Mouse (Mus musculus) hindbrain, embryonic 12.5 days (tissue): ENCODE data around the gene Zer1. TPM values are rescaled to one million over a fixed set of nuclear protein-coding genes. Genes with fewer than 3 reads are reported as not detected.
"Not testable (repeated sequence)": the region's sequence is repeated elsewhere in the genome, so short reads cannot be mapped to it uniquely, and the experiment has no call there.

Experiments
- ATAC-seq: fragments of 200-750 bp; cut with Nextera tagmentation; 2 replicates; pipeline ENCODE4 v1.8.0; 2017; ENCODE audit warnings: moderate TSS enrichment; ENCODE audit not compliant: low FRiP score
- H3K27ac ChIP-seq: fragments of 300-500 bp; sonication (generic); 2 replicates; pipeline ENCODE4 v1.5.1; 2016; ENCODE audit warnings: mild to moderate bottlenecking
- H3K27me3 ChIP-seq: fragments of 300-500 bp; sonication (generic); 2 replicates; pipeline ENCODE4 v1.6.1; 2016; ENCODE audit warnings: mild to moderate bottlenecking
- H3K36me3 ChIP-seq: fragments of 300-500 bp; sonication (generic); 2 replicates; pipeline ENCODE4 v1.6.1; 2016; ENCODE audit warnings: mild to moderate bottlenecking
- H3K4me1 ChIP-seq: fragments of 300-500 bp; sonication (generic); 2 replicates; pipeline ENCODE4 v1.6.1; 2016
- H3K4me2 ChIP-seq: fragments of 300-500 bp; sonication (generic); replicated peaks from 2 replicates; pipeline ENCODE4 v1.6.1; 2016; ENCODE audit warnings: mild to moderate bottlenecking
- H3K4me3 ChIP-seq: fragments of 300-500 bp; sonication (generic); 2 replicates; pipeline ENCODE4 v1.5.1; 2016; ENCODE audit warnings: mild to moderate bottlenecking
- H3K9ac ChIP-seq: fragments of 300-500 bp; sonication (generic); 2 replicates; pipeline ENCODE4 v1.6.1; 2016; ENCODE audit warnings: mild to moderate bottlenecking, moderate library complexity
- H3K9me3 ChIP-seq: fragments of 300-500 bp; sonication (generic); replicated peaks from 2 replicates; pipeline ENCODE4 v1.6.1; 2016; ENCODE audit warnings: mild to moderate bottlenecking
- WGBS: fragments of 180-500 bp; shearing (Covaris S2); methylation state at CpG from one replicate; pipeline ENCODE4 v1.1.7; 2016; 5-methylcytosine and 5-hydroxymethylcytosine counted together
- polyA plus RNA-seq: library from polyadenylated mRNA; unstranded; fragments of >200 nt; fragmentation: Nextera tagmentation; extraction: Ambion mirVana; gene quantifications from 2 replicates; pipeline ENCODE4 v1.2.1, GENCODE M21; 2016

Gene Zer1
- 11.8 and 12.6 TPM in 2 replicates for polyA plus RNA-seq

DNA sequence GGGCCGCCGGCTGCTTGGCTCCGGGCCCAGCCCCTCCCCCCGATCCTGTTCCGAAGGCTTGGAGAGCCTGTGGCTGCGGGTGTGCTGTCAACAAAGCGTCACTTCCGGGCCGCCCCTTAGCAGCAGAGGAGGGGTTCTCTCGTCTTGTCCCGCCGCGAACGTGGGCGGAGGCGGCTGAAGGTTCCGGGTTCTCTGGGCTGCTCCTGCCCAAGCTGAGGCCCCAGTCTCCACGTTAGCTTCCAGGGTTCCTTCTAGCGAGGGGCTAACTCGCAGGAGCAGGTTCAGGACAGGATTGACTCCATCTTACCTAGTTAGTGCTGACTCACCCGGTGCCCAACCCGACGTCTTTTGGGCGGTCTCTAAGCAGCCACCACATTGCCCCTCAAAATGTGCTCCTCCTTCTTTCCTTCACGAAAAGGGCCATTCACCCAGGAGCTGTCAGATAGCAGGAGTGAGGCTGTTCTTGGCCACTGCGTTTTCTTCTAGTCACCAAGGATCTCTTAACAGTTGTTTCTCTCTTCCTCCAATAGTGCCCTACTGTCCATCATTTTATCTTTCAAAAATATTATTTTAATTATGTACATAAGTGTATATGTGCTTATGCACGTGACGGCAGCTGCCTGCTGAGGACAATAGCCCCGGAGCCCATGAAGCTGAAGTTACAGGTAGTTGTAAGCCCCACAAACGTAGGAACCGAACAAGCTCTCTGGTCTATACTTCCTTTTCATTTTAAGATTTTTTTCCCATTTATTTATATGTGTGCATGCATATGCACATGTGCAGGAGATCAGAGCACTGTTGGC, at the start of gene Zer1:
Gene Zer1 (minus strand): TSS at position 114 of the 803 bp plus-strand sequence.
- Histone ChIP-seq H3K4me3 (peak within 1 kb of the TSS; percentile 86), H3K36me3 (no peaks in the 10 kb centered on the region), H3K4me1 (peaks cover 33% of the 10 kb centered on the region), H3K9ac (peak within 1 kb of the TSS; percentile 92), H3K27ac (peak within 1 kb of the TSS; percentile 84), H3K9me3 (no peaks in the 10 kb centered on the region), H3K27me3 (no peaks in the 10 kb centered on the region), H3K4me2 (peak within 1 kb of the TSS; percentile 93)
- ATAC-seq: peak; percentile 96
- WGBS: 12% methylated on average over 26 of the region's 31 CpGs

DNA sequence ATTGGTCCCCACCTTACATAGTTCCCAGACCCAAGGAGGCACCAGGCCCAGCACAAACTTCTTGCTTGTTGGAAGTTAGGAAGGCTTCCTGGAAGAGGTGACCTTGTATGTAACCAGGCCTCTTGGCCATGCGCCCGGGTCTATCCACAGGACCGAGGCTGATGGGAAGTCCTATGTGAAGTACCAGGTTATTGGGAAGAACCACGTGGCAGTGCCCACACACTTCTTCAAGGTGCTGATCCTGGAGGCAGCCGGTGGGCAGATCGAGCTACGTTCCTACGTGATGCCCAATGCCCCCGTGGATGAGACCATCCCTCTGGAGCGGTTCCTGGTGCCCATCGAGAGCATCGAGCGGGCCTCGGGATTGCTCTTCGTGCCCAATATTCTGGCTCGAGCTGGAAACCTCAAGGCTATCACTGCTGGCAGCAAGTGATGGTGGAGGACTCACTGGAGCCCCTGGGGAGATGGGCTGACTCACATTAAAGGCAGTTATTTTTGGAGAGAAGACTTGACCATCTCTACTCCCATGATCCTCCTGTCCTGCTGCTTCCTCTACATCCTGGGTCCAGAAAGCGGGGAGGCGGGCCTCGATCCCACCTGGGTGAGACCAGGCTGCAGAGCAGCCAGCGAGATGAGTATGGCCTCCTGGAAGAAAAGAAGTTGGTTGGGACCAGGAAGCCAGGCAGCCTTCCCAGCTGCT, 49.3 kb upstream of the Zer1 start:
- no peak for ATAC-seq
- Histone ChIP-seq H3K36me3 (peaks cover 44% of the 10 kb centered on the region), H3K9ac (no peak overlapping the region)

DNA sequence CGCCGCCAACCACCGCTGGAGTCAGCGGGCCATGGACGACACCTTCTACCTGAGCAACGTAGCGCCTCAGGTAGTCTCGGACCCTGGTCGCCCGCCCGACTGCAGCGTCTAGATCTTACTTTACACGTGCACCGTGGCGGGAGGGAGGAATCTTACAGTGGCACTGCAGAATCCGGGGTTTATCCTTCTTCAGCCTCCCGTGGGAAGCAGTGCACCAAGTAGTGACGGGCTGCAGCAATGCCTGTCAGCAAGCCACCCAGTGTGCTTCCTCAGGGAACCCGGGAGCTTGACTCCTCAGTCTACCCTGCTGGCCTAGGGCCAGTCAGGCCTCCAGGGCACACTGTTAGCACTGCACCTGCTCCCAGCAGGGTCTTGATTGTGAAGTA, 47.6 kb upstream of the Zer1 start:
- peaks cover 43% of the 10 kb centered on the region for H3K36me3 ChIP-seq
- peak overlapping the region; percentile 81 for H3K9ac ChIP-seq
- WGBS: 2% methylated on average over 19 of the region's 19 CpGs
- peak overlapping the region; percentile 94 for H3K4me2 ChIP-seq
- ATAC-seq: peak; percentile 9; the same call in 1 of the 2 replicates
- no peaks in the 10 kb centered on the region for H3K27me3 ChIP-seq
- H3K27ac ChIP-seq: peak overlapping the region; percentile 94
- peaks cover 9% of the 10 kb centered on the region for H3K4me1 ChIP-seq
- H3K9me3 ChIP-seq: peaks cover 2% of the 10 kb centered on the region; the same call in 1 of the 2 replicates
- H3K4me3 ChIP-seq: peak overlapping the region; percentile 71

More for the DNA sequence above, 49.3 kb upstream of the Zer1 start:
- Histone ChIP-seq H3K4me2 (no peak overlapping the region), H3K9me3 (no peaks in the 10 kb centered on the region), H3K4me1 (peaks cover 19% of the 10 kb centered on the region), H3K27me3 (no peaks in the 10 kb centered on the region), H3K4me3 (no peak overlapping the region), H3K27ac (no peak overlapping the region)
- WGBS: 96% methylated on average over 20 of the region's 20 CpGs

DNA sequence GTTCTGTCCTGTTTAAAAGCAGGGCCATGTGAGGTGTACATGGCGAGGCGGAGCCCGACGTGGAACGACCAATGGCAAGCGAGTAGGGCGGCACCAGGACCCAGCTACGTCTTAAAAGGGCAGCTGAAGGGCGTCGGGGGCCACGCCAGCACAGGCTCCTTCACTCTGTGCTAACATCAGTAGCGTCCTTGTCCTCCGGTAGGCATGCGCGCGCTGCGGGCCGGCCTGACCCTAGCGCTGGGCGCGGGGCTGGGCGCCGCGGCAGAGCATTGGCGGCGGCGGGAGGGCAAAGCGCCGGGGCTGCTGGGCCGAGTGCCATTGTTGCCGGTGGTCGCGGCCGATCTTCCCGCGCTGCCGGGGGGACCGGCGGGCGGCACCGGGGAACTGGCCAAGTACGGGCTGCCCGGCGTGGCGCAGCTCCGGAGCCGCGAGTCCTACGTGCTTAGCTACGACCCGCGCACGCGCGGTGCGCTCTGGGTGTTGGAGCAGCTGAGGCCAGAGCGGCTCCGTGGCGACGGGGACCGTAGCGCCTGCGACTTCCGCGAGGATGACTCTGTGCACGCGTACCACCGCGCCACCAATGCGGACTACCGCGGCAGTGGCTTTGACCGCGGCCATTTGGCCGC, 47.1 kb upstream of the Zer1 start, which contains the start of gene Endog:
Gene Endog (plus strand): TSS at position 123 of the 626 bp plus-strand sequence.
- peak within 1 kb of the TSS; percentile 71 for H3K4me3 ChIP-seq

DNA sequence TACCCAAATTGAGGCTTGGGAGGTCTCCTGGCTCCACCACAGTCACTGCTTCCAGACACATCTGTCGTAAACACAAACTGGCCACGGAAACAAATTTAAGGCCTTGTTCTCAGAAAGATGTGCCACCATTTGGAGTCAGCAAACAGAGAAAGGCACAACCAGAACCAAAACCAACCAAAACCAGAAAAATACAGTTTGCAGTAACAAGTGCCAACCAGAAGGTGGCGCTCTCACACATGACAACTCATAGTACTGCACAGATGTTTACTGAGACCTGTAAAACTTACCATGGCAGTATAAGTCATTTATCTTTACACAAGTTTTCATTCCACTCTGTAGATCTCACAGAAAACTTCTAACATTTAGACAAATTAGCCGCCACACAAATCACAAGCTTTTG, 42.3 kb upstream of the Zer1 start:
- WGBS: 61% methylated on average over 4 of the region's 4 CpGs
- no peak for ATAC-seq

More for the DNA sequence above, 47.1 kb upstream of the Zer1 start, which contains the start of gene Endog:
- Histone ChIP-seq H3K36me3 (peaks cover 38% of the 10 kb centered on the region), H3K4me2 (peak within 1 kb of the TSS; percentile 94), H3K4me1 (peaks cover 8% of the 10 kb centered on the region), H3K27ac (peak within 1 kb of the TSS; percentile 94), H3K9ac (peak within 1 kb of the TSS; percentile 81), H3K27me3 (no peaks in the 10 kb centered on the region), H3K9me3 (peaks cover 8% of the 10 kb centered on the region)
- peak; percentile 97 for ATAC-seq
- WGBS: under 1% methylated on average over 75 of the region's 75 CpGs

DNA sequence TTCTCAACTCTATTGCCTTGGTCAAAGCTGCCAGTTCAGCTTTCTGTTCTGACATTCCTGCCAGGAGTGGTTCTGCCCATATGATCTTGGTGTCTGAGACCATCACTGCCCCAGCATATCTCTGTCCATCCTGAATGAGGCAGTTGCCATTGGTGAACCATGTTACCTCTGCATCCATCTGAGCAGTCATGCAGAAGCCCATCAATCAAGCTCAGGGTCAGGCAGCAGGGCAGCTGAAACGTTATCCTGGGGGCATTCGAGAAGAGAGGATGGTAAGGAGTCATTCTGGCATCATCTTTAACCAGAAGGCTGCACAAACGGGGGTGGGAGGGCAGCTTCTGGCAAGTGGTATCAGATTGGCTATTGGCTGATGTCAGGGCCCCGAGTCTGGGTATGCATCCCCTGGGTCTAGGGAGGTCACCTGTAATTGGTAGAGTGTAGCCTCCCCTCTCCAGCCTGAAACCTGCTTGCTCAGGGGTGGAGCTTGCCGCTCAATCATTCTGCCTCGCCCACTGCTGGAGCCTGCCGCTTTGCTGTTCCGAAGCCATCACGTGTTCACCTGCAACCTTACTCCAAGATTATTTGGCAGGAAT, 40.1 kb upstream of the Zer1 start:
- no peaks in the 10 kb centered on the region for H3K27me3 ChIP-seq
- no peak overlapping the region for H3K4me3 ChIP-seq
- H3K4me1 ChIP-seq: no peaks in the 10 kb centered on the region
- no peak overlapping the region for H3K9ac ChIP-seq
- no peak for ATAC-seq
- H3K4me2 ChIP-seq: no peak overlapping the region
- H3K27ac ChIP-seq: no peak overlapping the region
- 49% methylated on average over 9 of the region's 9 CpGs for WGBS
- no peaks in the 10 kb centered on the region for H3K36me3 ChIP-seq
- H3K9me3 ChIP-seq: peaks cover 15% of the 10 kb centered on the region

More for the DNA sequence above, 42.3 kb upstream of the Zer1 start:
- no peak overlapping the region for H3K27ac ChIP-seq
- H3K4me3 ChIP-seq: no peak overlapping the region
- no peaks in the 10 kb centered on the region for H3K36me3 ChIP-seq
- H3K27me3 ChIP-seq: no peaks in the 10 kb centered on the region
- H3K9ac ChIP-seq: no peak overlapping the region
- no peaks in the 10 kb centered on the region; the same call in 1 of the 2 replicates for H3K4me1 ChIP-seq
- no peak overlapping the region for H3K4me2 ChIP-seq
- peaks cover 15% of the 10 kb centered on the region for H3K9me3 ChIP-seq

DNA sequence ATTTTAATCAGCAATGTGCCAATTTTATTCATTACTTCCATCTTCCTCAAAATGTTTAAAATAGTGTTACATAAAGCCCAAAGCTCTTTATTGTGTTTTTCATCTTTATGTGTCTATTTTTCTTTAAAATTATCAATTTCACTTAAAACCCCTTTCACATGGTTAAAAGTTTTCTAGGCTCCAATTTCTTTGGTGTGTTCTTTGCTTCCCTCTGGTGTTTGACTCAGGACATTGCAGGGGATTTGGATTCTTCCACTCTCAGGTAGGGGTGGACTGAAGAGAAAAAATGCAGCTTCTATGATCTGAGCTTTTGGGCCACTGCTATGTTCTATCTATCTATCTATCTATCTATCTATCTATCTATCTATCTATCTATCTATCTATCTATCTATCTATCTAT, 37.4 kb upstream of the Zer1 start:
- Histone ChIP-seq H3K27me3 (no peaks in the 10 kb centered on the region), H3K9ac (no peak overlapping the region), H3K4me2 (no peak overlapping the region), H3K27ac (no peak overlapping the region), H3K36me3 (no peaks in the 10 kb centered on the region), H3K4me3 (no peak overlapping the region), H3K9me3 (peaks cover 10% of the 10 kb centered on the region), H3K4me1 (no peaks in the 10 kb centered on the region)
- no peak for ATAC-seq

DNA sequence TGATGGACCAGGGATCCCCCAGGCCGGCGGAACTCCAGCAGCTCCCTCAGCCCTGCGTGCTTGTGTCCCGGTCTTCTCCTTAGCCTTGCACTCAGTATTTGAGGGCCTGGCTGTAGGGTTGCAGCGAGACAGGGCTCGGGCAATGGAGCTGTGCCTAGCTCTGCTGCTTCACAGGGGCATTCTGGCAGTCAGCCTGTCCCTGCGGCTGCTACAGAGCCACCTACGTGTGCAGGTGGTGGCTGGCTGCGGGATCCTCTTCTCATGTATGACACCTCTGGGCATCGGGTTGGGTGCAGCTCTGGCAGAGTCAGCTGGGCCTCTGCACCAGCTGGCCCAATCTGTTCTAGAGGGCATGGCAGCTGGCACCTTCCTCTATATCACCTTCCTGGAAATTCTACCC, 35.5 kb upstream of the Zer1 start:
- 84% methylated on average over 9 of the region's 10 CpGs for WGBS
- H3K4me2 ChIP-seq, H3K36me3 ChIP-seq, H3K4me3 ChIP-seq, ATAC-seq, H3K4me1 ChIP-seq, H3K27me3 ChIP-seq, H3K9ac ChIP-seq, H3K9me3 ChIP-seq, H3K27ac ChIP-seq: not testable (repeated sequence)

DNA sequence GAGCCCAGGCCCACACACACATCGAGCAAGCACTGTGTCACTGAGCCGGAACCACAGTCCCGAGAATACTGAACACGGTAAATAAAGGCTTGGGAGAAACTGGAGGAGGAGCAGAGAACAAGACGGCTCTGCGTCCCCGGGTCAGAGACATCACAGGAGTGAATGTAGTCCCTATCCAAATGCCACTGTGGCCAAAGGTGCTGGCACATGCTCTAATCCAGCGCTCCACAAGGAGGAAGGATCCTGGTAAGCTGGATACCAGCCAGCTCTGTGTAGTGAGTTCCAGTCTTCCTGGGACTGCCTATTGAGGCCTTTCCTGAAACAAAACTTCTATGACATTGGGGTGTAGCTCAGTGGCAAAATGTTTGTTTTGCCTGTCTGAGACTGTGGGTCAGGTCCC, 28.2 kb upstream of the Zer1 start:
- Histone ChIP-seq H3K4me1 (no peaks in the 10 kb centered on the region), H3K27ac (no peak overlapping the region), H3K36me3 (peaks cover 44% of the 10 kb centered on the region), H3K4me3 (no peak overlapping the region), H3K9me3 (no peaks in the 10 kb centered on the region), H3K4me2 (no peak overlapping the region), H3K27me3 (no peaks in the 10 kb centered on the region), H3K9ac (no peak overlapping the region)
- 77% methylated on average over 8 of the region's 8 CpGs for WGBS
- ATAC-seq: no peak

DNA sequence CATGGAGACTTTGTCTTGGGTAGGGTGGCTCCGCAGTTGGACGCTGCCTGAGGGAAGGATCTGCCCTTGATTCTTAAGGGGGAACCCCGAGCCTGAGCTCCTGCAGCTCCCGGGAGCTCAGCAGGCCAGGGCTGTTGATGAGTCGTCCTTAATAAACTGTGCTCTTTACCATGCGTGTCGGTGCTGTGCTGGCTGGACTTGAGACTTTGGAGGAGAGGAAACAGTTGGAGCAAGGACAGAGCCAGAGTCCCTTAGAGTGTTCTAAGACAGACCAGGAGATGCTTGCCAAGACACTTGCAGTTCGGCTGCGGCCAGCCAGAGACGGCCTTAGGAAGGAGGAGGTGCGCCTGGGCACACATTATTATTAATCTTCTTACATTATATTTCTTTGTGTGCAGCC, 27.5 kb upstream of the Zer1 start:
- Histone ChIP-seq H3K9me3 (no peaks in the 10 kb centered on the region), H3K27ac (no peak overlapping the region), H3K27me3 (no peaks in the 10 kb centered on the region), H3K4me1 (no peaks in the 10 kb centered on the region), H3K9ac (no peak overlapping the region), H3K4me2 (no peak overlapping the region), H3K4me3 (no peak overlapping the region), H3K36me3 (peaks cover 51% of the 10 kb centered on the region)
- ATAC-seq: no peak
- 92% methylated on average over 11 of the region's 11 CpGs for WGBS

DNA sequence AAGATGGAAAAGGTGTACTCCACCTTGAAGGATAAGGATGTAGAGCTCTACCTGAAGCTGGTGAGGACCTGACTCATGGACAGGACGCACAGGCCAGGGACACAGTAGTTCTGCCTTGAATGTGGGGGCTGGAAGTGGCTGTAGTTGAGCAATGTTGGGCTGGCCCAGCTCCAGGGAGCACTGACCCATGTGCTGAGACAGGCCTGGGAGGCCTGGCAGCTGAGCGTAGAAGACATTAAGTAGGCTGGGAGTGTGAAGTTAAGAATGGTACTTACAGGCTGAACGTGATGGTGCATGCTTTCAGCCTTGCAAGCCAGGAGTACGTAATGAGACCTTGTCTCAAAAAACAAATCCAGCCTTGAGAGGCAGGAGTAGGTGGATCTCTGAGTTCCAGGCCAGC, 23.1 kb upstream of the Zer1 start:
- Histone ChIP-seq H3K9ac (no peak overlapping the region), H3K9me3 (no peaks in the 10 kb centered on the region), H3K4me3 (no peak overlapping the region), H3K4me1 (no peaks in the 10 kb centered on the region), H3K27ac (no peak overlapping the region), H3K36me3 (peaks cover 91% of the 10 kb centered on the region), H3K27me3 (no peaks in the 10 kb centered on the region), H3K4me2 (no peak overlapping the region)
- ATAC-seq: no peak
- 95% methylated on average over 4 of the region's 4 CpGs for WGBS

DNA sequence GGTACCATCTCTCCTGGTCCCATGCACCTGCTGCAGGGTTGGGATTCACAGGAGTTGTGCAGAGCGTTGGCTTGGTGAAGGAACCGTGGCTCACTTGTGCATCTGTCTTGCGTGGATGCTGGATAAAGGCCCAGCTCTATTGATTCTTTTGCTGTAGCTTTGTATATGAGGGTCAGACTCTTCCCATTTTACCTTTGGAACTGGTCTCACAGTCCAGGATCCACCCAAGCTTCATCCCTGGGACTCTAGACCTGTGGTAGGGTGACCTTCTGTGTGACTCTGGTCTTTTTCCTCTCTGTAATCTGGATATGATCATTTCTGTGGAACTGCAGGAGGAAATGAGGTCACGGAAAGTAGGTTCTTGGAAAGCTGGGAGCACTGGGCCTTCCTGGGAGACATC, 20.1 kb upstream of the Zer1 start:
- H3K27ac ChIP-seq: no peak overlapping the region
- no peak for ATAC-seq
- H3K36me3 ChIP-seq: peaks cover 89% of the 10 kb centered on the region
- H3K9me3 ChIP-seq: no peaks in the 10 kb centered on the region
- H3K4me3 ChIP-seq: no peak overlapping the region
- WGBS: 94% methylated on average over 4 of the region's 4 CpGs
- H3K9ac ChIP-seq: no peak overlapping the region
- no peak overlapping the region for H3K4me2 ChIP-seq
- H3K4me1 ChIP-seq: no peaks in the 10 kb centered on the region
- H3K27me3 ChIP-seq: no peaks in the 10 kb centered on the region
